Mouse (Mus musculus): ENCODE measurements around the gene Lrrc42.

Lrrc42 gene

GRCm38 (mm10) chr4:107249471-107249870, 3.9 kb downstream of the Lrrc42 start:
- DNase-seq (ENCODE audit: low spot score in 2 of 2), result peak; percentile 77 to 85

- DNase-seq (ENCODE audit: low spot score in 2 of 2), result no peak
Measured at GRCm38 (mm10) chr4:107248061-107248460, 5.3 kb downstream of the Lrrc42 start.

GRCm38 (mm10) chr4:107247110-107247509, 6.2 kb downstream of the Lrrc42 start:
- no peak for DNase-seq (ENCODE audit: low spot score in 2 of 2)

- no peak for DNase-seq (ENCODE audit: low spot score in 2 of 2)
Measured at GRCm38 (mm10) chr4:107246040-107246439, 7.3 kb downstream of the Lrrc42 start.

GRCm38 (mm10) chr4:107245368-107245767, 8.0 kb downstream of the Lrrc42 start:
- DNase-seq (ENCODE audit: low spot score in 2 of 2), result no peak

GRCm38 (mm10) chr4:107243365-107244333, 9.7 kb downstream of the Lrrc42 start:
- no peak for DNase-seq (ENCODE audit: low spot score in 2 of 2)

GRCm38 (mm10) chr4:107240196-107240595, 13.1 kb downstream of the Lrrc42 start:
- DNase-seq (ENCODE audit: low spot score in 2 of 2), result no peak

- no peak for DNase-seq (ENCODE audit: low spot score in 2 of 2)
Measured at GRCm38 (mm10) chr4:107238253-107238652, 15.1 kb downstream of the Lrrc42 start.

- no peak for DNase-seq (ENCODE audit: low spot score in 2 of 2)
Measured at GRCm38 (mm10) chr4:107232219-107232618, 21.1 kb downstream of the Lrrc42 start.

- DNase-seq (ENCODE audit: low spot score in 2 of 2), result no peak
Measured at GRCm38 (mm10) chr4:107226313-107226712, 27.0 kb downstream of the Lrrc42 start.

- DNase-seq (ENCODE audit: low spot score in 2 of 2), result no peak
Measured at GRCm38 (mm10) chr4:107223225-107224204, 29.8 kb downstream of the Lrrc42 start.

- no peak for DNase-seq (ENCODE audit: low spot score in 2 of 2)
Measured at GRCm38 (mm10) chr4:107221524-107221923, 31.8 kb downstream of the Lrrc42 start.

GRCm38 (mm10) chr4:107217574-107217973, 35.8 kb downstream of the Lrrc42 start:
- DNase-seq (ENCODE audit: low spot score in 2 of 2), result no peak

GRCm38 (mm10) chr4:107213279-107214011, 39.9 kb downstream of the Lrrc42 start:
- no peak for DNase-seq (ENCODE audit: low spot score in 2 of 2)

- no peak for DNase-seq (ENCODE audit: low spot score in 2 of 2)
Measured at GRCm38 (mm10) chr4:107211936-107212335, 41.4 kb downstream of the Lrrc42 start.

GRCm38 (mm10) chr4:107211465-107211864, 41.9 kb downstream of the Lrrc42 start:
- DNase-seq (ENCODE audit: low spot score in 2 of 2), result no peak

- no peak for DNase-seq (ENCODE audit: low spot score in 2 of 2)
Measured at GRCm38 (mm10) chr4:107210483-107211097, 42.7 kb downstream of the Lrrc42 start.

GRCm38 (mm10) chr4:107208880-107209279, 44.5 kb downstream of the Lrrc42 start, which contains the start of gene Ldlrad1:
Gene Ldlrad1 (plus strand): TSS chr4:107209180.
- DNase-seq (ENCODE audit: low spot score in 2 of 2), result no peak

GRCm38 (mm10) chr4:107207016-107207415, 46.3 kb downstream of the Lrrc42 start:
- no peak for DNase-seq (ENCODE audit: low spot score in 2 of 2)

GRCm38 (mm10) chr4:107203001-107203400, 50.3 kb downstream of the Lrrc42 start:
- no peak for DNase-seq (ENCODE audit: low spot score in 2 of 2)

GRCm38 (mm10) chr4:107201779-107202178, 51.6 kb downstream of the Lrrc42 start:
- peak in 1 of 2 experiments; percentile 20 for DNase-seq (ENCODE audit: low spot score in 2 of 2)

Data from thymus, postnatal 10 days (tissue).